Mouse (Mus musculus): ENCODE results near the gene Bend6. TPM values are rescaled to one million over a fixed set of nuclear protein-coding genes. Genes with fewer than 3 reads are reported as not detected.

Gene Bend6
- 0.85 and 1.8 TPM in 2 replicates for total RNA-seq (2021)
- long read RNA-seq, experiment 1, partial matches to known transcripts = 1 of 1 reads
- long read RNA-seq, experiment 1, other reads (novel, unspliced or antisense) = 0 of 1 reads
- long read RNA-seq, experiment 2, partial matches to known transcripts = 0 of 3 reads
- long read RNA-seq, experiment 2, other reads (novel, unspliced or antisense) = 1 of 3 reads

GRCm38 (mm10) chr1:33907421-33908190 lies at the start of gene Bend6:
Gene Bend6 (minus strand): TSS chr1:33907816.
- DNase-seq = peak; percentile 71

- no peak for DNase-seq
These were observed 48.0 kb upstream of the Bend6 start for GRCm38 (mm10) chr1:33955626-33956025.

- no peak for DNase-seq
These were observed 40.9 kb upstream of the Bend6 start for GRCm38 (mm10) chr1:33948511-33948910.

GRCm38 (mm10) chr1:33947838-33948237 lies 40.2 kb upstream of the Bend6 start:
- DNase-seq = no peak

- DNase-seq = peak; percentile 28
These were observed 39.2 kb upstream of the Bend6 start for GRCm38 (mm10) chr1:33946601-33947395.

GRCm38 (mm10) chr1:33945756-33946155 lies 38.1 kb upstream of the Bend6 start:
- no peak for DNase-seq

- peak; percentile 70 for DNase-seq
These were observed 37.5 kb upstream of the Bend6 start for GRCm38 (mm10) chr1:33944977-33945750.

GRCm38 (mm10) chr1:33943943-33944342 lies 36.3 kb upstream of the Bend6 start:
- no peak for DNase-seq

- DNase-seq = no peak
These were observed 35.0 kb upstream of the Bend6 start for GRCm38 (mm10) chr1:33942638-33943037.

- no peak for DNase-seq
These were observed 32.8 kb upstream of the Bend6 start for GRCm38 (mm10) chr1:33940364-33940928.

GRCm38 (mm10) chr1:33939828-33940227 lies 32.2 kb upstream of the Bend6 start:
- DNase-seq = no peak

GRCm38 (mm10) chr1:33935946-33936345 lies 28.3 kb upstream of the Bend6 start:
- no peak for DNase-seq

- no peak for DNase-seq
These were observed 25.4 kb upstream of the Bend6 start for GRCm38 (mm10) chr1:33932845-33933499.

- no peak for DNase-seq
These were observed 24.6 kb upstream of the Bend6 start for GRCm38 (mm10) chr1:33932196-33932595.

GRCm38 (mm10) chr1:33931791-33932190 lies 24.2 kb upstream of the Bend6 start:
- DNase-seq = no peak

GRCm38 (mm10) chr1:33927466-33927865 lies 19.9 kb upstream of the Bend6 start:
- no peak for DNase-seq

- DNase-seq = no peak
These were observed 17.7 kb upstream of the Bend6 start for GRCm38 (mm10) chr1:33925283-33925682.

GRCm38 (mm10) chr1:33922975-33923374 lies 15.4 kb upstream of the Bend6 start:
- no peak for DNase-seq

- no peak for DNase-seq
These were observed 8.9 kb upstream of the Bend6 start for GRCm38 (mm10) chr1:33916554-33916953.

- DNase-seq = no peak
These were observed 4.0 kb upstream of the Bend6 start for GRCm38 (mm10) chr1:33911589-33911988.

GRCm38 (mm10) chr1:33908191-33908962 lies 761 bp upstream of the Bend6 start, which contains the start of gene Dst:
Gene Dst (plus strand): TSS chr1:33908225.
- no peak for DNase-seq
